Mouse (Mus musculus) heart, adult 18-20 months (tissue): ENCODE measurements around the gene Tnfaip8l2. TPM values are rescaled to one million over a fixed set of nuclear protein-coding genes. Genes with fewer than 3 reads are reported as not detected.

Source experiments
- DNase-seq, 2 experiments: peaks; one replicate each; pipeline ENCODE4 v3.0.0; 2021 to 2022; ENCODE audit warnings: mixed read lengths in 1 of 2
- long read RNA-seq, 2 experiments: library from polyadenylated mRNA; stranded (forward); transcript quantifications; one replicate each; pipeline ENCODE4 v2.0.0; 2021
- total RNA-seq, 2 experiments: library from RNA; stranded (reverse); gene quantifications; 2 replicates each; pipeline ENCODE4 v1.2.3; 2021

Tnfaip8l2 gene
- 1 to 10 TPM; 2.2 to 2.6 TPM for total RNA-seq
- long read RNA-seq, experiment 1 = 0 reads
- long read RNA-seq, experiment 2, partial matches to known transcripts = 0 of 3 reads
- long read RNA-seq, experiment 2, other reads (novel, unspliced or antisense) = 2 of 3 reads

DNA sequence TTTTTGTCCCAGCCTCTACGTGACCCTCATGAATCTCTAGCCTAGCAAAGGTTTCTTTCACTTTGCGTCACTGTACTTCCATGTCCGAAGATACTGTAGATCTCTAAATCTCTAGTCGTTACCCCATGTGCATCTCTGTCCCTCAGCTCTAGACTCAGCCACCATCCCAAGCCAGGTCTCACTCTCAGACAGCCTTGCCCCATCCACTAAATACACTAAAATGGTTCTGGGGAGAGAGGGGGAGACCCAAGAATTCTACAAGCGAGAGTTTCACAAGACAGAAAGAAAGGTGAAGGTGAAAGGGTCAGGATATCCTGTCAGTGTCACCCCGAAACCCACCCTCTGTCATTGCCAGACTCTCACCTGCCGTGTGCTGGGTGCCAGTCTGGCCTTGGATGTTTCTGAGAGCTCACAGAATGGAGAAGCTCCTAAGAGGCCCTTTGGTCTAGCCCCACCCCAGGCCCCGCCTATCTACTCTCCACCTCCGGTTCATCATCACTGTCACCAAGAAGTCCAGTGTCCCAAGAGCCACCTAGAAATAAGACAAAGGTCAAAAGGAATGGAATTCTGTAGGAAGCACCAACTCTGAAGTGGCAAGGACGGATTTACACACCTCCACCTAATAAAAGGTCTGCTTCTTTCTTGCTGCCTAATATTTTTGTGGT, at the start of gene Tnfaip8l2:
TSS of gene Tnfaip8l2 (minus strand) at position 409 of the 665 bp plus-strand sequence.
- DNase-seq = peak in 1 of 2 experiments; percentile 71

DNA sequence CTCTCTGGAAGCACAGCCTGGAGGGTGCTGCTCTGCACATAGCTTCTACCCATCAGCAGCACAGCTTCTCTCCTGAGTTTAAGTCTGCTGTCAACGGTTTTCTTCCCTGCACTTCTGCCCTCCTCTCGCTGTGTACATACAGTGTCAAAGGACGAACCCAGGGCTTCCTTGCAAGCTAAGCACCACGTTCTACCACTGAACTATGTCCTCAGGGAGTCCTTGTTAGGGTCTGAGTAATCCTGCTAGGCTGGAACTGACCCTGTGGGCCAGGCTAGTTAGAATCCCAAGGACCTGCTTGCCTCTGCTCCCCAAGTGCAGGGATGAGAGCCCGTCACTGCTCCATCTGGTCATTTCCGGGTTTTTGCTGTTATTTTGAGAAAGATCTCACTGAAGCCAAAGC, 44.7 kb upstream of the Tnfaip8l2 start:
- no peak for DNase-seq

DNA sequence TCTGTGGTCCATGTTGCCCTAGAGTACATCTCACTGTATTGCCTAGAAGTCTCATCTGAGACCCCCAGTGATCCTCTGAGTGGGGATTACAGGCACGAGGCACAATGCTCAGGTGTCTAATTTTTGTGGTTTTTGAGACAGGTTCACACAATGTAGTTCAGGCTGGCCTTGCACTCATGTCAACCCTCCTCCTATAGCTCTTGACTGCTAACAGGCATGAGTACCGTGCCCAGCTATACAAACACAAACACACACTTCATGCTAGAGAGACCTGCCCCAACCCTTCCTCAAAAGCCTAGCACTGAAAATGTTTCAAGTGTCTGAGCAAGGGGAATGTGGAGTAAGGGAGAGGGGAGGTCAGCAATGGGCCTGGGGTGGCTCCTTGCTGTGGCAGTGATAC, 43.9 kb upstream of the Tnfaip8l2 start:
- DNase-seq = no peak

- DNase-seq = no peak
Measured at GRCm38 (mm10) chr3:95184796-95185577, 42.8 kb upstream of the Tnfaip8l2 start.

DNA sequence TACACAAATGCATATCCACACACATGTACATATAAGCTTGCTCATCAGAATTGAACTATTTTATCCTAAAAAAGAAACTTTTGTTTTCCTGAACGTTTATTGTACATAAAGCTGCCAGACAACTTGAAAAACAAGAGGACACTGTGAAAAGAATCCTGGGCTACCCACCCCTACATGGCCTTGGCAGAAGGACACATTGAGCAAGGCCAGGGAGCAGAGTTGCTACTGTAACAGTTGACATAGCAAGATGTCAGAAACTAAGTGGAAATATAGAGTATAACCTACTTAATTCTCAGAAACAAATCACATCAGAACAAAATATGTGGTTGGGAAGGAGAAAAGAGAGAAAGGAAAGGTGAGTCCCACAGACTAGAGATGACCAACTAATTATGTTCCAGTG, 39.7 kb upstream of the Tnfaip8l2 start:
- DNase-seq = no peak

- DNase-seq = no peak
Measured at GRCm38 (mm10) chr3:95179890-95180289, 37.7 kb upstream of the Tnfaip8l2 start.

- DNase-seq = no peak
Measured at GRCm38 (mm10) chr3:95178948-95179347, 36.8 kb upstream of the Tnfaip8l2 start.

GRCm38 (mm10) chr3:95177583-95177982, 35.4 kb upstream of the Tnfaip8l2 start:
- DNase-seq = no peak

DNA sequence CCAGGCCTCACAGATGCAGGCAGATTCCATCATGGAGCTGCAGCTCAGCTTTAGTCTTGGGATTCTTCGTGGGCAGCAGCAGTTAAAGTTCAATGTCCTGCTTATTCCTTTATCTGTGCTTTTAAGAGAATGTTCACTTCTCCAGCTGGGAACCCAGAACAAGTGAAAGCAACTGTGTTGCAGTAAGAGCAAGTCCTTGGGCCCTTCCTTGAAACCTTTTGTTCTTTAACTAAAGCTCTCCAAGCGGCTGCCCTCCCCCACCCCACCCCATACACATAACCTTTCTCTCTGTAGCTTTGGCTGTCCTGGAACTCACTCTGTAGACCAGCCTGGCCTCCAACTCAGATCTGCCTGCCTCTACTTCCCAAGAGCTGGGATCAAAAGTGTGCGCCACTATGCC, 34.3 kb upstream of the Tnfaip8l2 start:
- no peak for DNase-seq

GRCm38 (mm10) chr3:95174011-95174592, 31.9 kb upstream of the Tnfaip8l2 start:
- peak; percentile 87 to 95 for DNase-seq

- peak; percentile 24 to 54 for DNase-seq
Measured at GRCm38 (mm10) chr3:95173256-95173949, 31.2 kb upstream of the Tnfaip8l2 start.

DNA sequence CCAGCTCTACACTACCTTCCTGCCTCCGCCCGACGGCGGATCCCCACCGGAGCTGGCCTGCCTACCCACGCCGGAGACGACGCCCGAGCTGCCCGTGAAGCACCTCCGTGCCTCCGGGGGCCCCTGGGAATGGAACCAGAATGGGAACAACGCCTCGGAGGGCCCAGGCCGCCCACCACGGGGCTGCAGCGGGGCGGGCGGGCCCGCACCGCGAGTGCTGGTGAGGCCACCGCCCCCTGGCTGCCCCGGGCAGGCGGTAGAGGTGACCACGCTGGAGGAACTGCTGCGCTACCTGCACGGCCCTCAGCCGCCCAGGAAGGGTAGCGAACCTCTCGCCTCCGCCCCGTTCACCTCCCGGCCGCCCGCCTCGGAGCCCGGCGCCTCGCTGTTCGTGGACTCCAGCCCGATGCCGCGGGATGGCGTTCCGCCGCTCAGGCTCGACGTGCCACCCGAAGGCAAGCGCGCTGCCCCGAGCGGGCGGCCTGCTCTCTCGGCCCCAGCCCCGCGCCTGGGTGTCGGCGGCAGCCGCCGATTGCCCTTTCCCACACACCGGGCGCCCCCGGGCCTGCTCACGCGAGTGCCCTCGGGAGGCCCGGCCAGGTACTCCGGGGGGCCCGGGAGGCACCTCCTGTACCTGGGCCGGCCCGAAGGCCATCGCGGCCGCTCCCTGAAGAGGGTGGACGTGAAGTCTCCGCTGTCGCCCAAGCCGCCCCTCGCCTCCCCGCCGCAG, 30.5 kb upstream of the Tnfaip8l2 start:
- no peak for DNase-seq

- DNase-seq = no peak
Measured at GRCm38 (mm10) chr3:95171105-95171504, 28.9 kb upstream of the Tnfaip8l2 start.

GRCm38 (mm10) chr3:95169996-95170395, 27.8 kb upstream of the Tnfaip8l2 start:
- DNase-seq = no peak

- DNase-seq = no peak
Measured at GRCm38 (mm10) chr3:95164840-95165239, 22.7 kb upstream of the Tnfaip8l2 start.

DNA sequence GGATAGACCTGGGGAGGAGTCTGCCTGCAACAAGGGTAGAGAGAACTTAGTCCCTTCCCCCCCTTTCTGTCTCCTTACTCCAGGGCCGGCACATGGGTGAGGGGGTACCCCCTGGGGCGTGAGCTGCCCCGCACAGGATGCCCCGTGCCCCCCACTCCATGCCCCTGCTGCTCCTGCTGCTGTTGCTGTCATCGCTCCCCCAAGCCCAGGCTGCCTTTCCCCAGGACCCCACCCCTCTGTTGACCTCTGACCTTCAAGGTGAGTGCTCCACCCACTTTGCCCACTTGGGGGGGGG, 22.0 kb upstream of the Tnfaip8l2 start:
- no peak for DNase-seq

DNA sequence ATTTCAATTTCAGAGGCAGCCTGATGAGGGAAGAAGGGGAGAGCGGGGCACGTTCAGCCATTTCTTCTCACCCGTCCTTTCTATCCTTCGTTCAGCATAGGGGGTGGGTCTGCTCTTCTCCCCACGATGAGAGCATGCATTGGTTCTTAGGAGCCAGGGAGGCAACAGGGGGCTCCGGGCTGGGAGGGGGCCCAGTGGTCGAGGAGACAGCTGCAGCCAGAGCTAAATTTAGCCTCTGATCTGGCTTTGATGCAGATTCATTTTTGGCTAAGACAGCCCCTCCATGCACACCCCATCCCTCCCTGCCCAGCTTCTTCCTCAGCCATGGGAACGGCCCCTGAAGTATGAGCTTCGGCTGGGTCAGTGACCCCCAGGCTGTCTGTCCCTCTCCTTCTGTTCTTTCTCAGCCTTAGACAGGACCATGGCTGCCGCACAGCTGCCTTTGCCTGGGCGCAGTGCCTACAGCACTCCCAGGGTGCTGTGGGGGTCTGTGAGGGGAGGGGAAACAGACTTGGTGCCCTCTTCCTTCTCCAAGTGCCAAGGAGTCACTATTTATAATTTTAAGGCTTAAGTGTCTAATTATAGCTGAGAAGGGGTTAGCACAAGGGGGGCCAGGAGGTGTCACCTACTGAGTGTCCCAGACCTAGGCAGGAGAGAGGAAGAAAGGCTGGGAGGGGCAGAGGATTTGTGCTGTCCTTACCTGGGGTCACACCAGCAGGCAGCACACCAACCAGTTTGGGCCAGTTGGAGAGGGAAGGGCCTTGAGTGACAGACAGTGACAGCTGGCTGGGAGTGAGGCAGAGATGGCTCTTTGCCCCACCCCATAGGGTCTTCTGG, 21.5 kb upstream of the Tnfaip8l2 start:
- peak in 1 of 2 experiments; percentile 9 for DNase-seq

- DNase-seq = no peak
Measured at GRCm38 (mm10) chr3:95162345-95162628, 20.1 kb upstream of the Tnfaip8l2 start.

DNA sequence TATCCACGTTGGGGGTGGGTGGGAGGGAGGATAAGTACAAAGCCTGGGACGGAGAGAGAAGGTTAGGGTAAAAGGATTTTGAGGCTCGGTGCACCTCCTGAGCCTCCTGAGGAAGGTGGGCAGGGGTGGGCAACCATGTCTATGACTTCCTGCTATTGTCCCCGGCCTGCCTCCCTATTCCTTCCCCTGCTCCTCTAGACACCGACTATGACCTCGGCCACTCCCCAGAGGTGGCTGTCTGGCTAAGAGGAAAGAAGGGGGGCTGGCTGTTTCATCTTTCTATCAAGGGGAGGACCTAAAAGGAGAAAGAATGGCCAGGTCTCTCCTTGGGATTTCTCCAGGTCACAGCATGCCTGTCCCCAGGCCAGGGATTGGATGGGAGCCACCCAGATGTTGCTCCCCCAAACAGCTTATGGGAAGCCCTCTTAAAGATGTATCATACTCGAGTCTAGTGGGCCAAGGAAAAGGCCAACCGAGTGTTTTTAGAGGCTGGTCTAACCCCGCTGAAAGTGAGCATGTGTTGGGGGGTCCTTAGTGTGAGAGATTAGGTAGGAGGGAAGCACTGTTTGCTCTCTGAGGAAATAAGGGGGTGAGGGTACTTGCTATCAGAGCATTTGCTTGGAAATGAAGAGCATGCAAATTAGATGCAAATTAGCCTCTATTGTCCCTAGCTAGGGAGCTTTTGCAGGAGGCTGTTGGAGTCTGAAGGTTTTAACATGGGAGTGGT, 19.6 kb upstream of the Tnfaip8l2 start:
- DNase-seq = no peak

- DNase-seq = peak in 1 of 2 experiments; percentile 30
Measured at GRCm38 (mm10) chr3:95161041-95161551, 18.9 kb upstream of the Tnfaip8l2 start.
